Mouse (Mus musculus): ENCODE measurements around the gene Cyp26b1. TPM values are rescaled to one million over a fixed set of nuclear protein-coding genes. Genes with fewer than 3 reads are reported as not detected.
"Not testable (repeated sequence)": the region's sequence is repeated elsewhere in the genome, so short reads cannot be mapped to it uniquely, and the experiment has no call there.

Gene Cyp26b1
- polyA plus RNA-seq, 1 experiment from 2014 or later: 19.2 TPM

DNA sequence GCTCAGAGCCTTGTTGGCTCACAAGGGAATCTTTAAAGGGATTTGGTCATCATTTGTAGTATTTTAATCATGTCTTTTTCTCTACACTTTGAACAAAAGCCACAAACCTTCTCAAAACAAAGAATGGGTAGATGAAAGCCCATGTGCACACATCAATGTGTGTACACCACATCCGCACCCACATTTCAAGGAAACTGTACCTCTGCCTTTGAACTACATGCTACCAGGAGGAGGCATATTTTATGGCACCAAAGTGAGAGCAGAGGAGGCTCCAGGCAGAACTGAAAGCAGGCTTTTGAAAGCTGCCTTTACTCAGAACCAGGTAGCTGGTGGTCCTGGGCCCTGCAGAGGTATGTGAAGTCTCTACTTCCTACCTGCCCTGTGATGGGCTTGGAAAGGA lies 23.3 kb upstream of the Cyp26b1 start:
- 94% methylated on average over 1 of the region's 1 CpGs for WGBS
- Histone ChIP-seq H3K27ac (ENCODE audit: low read depth, low read length) (no peak overlapping the region), H3K9ac (ENCODE audit: low read depth, low read length) (no peak overlapping the region), H3K4me1 (replicated peaks; ENCODE audit: control insufficient read depth, insufficient read depth, low read length) (no peaks in the 10 kb centered on the region), H3K9me3 (ENCODE audit: control insufficient read depth, low read length) (no peaks in the 10 kb centered on the region), H3K4me2 (replicated peaks; ENCODE audit: low read depth, low read length) (no peak overlapping the region), H3K27me3 (ENCODE audit: control insufficient read depth, insufficient read depth, low read length) (no peaks in the 10 kb centered on the region), H3K36me3 (ENCODE audit: control insufficient read depth, insufficient read depth, low read length) (no peaks in the 10 kb centered on the region), H3K4me3 (ENCODE audit: low read depth, low read length) (no peak overlapping the region)
- DNase-seq (ENCODE audit: low spot score) (no peak), ATAC-seq (ENCODE audit: low FRiP score) (no peak)

DNA sequence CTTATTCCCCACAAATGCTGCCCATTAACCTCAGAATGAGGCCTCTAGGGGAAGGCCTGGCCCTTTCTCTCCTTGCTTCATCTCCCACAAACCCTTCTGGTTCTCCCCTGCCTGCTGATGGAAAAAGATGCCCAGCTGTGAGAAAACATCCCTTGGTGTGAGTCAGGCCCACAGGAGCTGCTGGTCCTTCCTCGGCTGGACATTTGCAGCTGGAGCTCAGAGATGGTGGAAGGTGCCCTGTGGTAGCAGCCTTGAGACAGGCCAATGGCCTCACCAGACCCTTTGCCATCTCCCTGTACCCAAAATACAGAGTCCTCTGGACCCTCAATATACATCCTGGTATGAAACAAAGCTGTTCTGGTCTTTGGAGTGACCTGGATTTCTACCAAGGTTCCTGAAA lies 22.9 kb upstream of the Cyp26b1 start:
- WGBS: 78% methylated on average over 1 of the region's 1 CpGs
- H3K9ac ChIP-seq (ENCODE audit: low read depth, low read length): no peak overlapping the region
- no peak for ATAC-seq (ENCODE audit: low FRiP score)

DNA sequence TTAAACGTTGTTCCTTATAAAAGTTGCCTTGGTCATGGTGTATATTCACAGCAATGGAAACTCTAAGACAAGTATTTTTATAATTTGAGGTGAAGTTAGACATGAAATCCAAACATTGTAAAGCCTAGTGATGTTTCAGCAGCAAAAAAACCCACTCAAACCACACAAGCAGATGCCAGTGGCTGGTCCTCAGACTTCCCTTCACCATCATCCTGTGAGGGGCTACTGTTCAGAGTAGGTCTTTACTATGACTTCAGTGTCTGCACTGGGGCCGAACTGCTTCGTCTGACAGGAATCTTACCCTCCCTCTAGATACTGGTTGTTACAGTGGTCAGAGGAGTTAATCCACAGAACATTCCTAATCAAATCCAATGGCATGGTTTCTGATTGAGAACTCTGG lies 19.9 kb upstream of the Cyp26b1 start:
- Histone ChIP-seq H3K9me3 (ENCODE audit: control insufficient read depth, low read length) (no peaks in the 10 kb centered on the region), H3K4me3 (ENCODE audit: low read depth, low read length) (no peak overlapping the region), H3K4me2 (replicated peaks; ENCODE audit: low read depth, low read length) (no peak overlapping the region), H3K27me3 (ENCODE audit: control insufficient read depth, insufficient read depth, low read length) (no peaks in the 10 kb centered on the region), H3K4me1 (replicated peaks; ENCODE audit: control insufficient read depth, insufficient read depth, low read length) (no peaks in the 10 kb centered on the region), H3K27ac (ENCODE audit: low read depth, low read length) (no peak overlapping the region), H3K9ac (ENCODE audit: low read depth, low read length) (no peak overlapping the region), H3K36me3 (ENCODE audit: control insufficient read depth, insufficient read depth, low read length) (no peaks in the 10 kb centered on the region)
- ATAC-seq (ENCODE audit: low FRiP score) (no peak), DNase-seq (ENCODE audit: low spot score) (no peak)
- WGBS: 89% methylated on average over 3 of the region's 3 CpGs

More for the DNA sequence above, 22.9 kb upstream of the Cyp26b1 start:
- Histone ChIP-seq H3K4me1 (replicated peaks; ENCODE audit: control insufficient read depth, insufficient read depth, low read length) (no peaks in the 10 kb centered on the region), H3K4me2 (replicated peaks; ENCODE audit: low read depth, low read length) (no peak overlapping the region), H3K9me3 (ENCODE audit: control insufficient read depth, low read length) (no peaks in the 10 kb centered on the region), H3K36me3 (ENCODE audit: control insufficient read depth, insufficient read depth, low read length) (no peaks in the 10 kb centered on the region), H3K27ac (ENCODE audit: low read depth, low read length) (no peak overlapping the region), H3K4me3 (ENCODE audit: low read depth, low read length) (no peak overlapping the region), H3K27me3 (ENCODE audit: control insufficient read depth, insufficient read depth, low read length) (no peaks in the 10 kb centered on the region)
- DNase-seq (ENCODE audit: low spot score): no peak

DNA sequence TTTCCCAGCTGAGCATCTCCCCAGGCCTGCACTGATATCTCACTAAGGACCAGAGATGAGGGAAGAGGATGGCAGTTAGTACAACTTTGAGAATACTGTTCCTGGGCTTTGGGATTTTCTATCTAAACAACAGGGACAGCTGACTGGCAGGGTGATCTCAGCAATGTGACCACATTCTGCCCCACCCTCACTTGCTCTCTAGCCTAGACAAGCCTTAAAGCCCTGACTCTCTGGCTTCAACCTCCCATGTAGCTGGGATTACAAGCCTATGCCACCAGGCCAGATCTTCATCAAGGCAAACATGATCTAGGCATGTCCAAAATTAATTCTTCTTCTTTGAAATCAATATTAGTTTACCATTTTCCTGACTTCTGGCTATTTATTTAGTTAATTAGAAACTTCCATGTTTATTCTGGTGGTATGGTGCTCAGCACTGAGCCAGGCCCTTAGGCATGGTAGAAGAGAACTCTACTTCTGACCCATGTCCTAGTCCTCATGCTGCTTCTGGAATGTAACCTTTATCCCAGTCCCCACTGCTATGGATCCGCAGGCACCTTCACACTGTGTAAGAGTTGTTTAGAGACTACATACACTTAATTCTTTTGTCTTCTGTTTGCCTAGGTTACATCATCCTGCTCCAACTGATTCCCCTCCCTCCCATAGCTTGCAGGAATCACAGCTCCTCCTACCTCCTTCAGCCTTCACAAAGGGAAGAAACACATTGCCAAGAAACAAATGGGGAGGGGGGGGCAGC lies 7.6 kb upstream of the Cyp26b1 start:
- H3K4me1 ChIP-seq (replicated peaks; ENCODE audit: control insufficient read depth, insufficient read depth, low read length): no peaks in the 10 kb centered on the region
- no peak overlapping the region for H3K4me2 ChIP-seq (replicated peaks; ENCODE audit: low read depth, low read length)
- H3K4me3 ChIP-seq (ENCODE audit: low read depth, low read length): no peak overlapping the region
- 30% methylated on average over 1 of the region's 1 CpGs for WGBS
- no peaks in the 10 kb centered on the region for H3K27me3 ChIP-seq (ENCODE audit: control insufficient read depth, insufficient read depth, low read length)
- H3K36me3 ChIP-seq (ENCODE audit: control insufficient read depth, insufficient read depth, low read length): no peaks in the 10 kb centered on the region
- no peaks in the 10 kb centered on the region for H3K9me3 ChIP-seq (ENCODE audit: control insufficient read depth, low read length)
- no peak overlapping the region for H3K27ac ChIP-seq (ENCODE audit: low read depth, low read length)
- DNase-seq (ENCODE audit: low spot score) (no peak), ATAC-seq (ENCODE audit: low FRiP score) (no peak)
- H3K9ac ChIP-seq (ENCODE audit: low read depth, low read length): no peak overlapping the region

DNA sequence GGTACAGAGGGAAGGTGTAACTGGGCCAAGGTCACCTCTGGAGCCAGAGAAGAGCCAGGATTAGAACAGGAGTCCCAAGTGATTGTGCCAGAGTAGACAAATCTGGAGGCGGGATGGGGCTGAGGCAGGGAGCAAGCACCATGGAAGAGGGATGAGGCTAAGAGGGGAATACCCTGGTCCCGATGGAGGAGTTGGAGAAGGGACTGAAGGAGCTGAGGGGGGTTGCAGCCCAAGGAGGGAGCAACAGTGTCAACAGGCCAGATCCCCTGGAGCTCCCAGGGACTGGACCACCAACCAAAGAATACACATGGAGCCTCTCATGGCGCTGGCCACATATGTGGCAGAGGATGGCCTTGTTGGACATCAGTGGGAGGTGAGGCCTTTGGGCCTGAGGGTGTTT lies 5.6 kb upstream of the Cyp26b1 start:
- not testable (repeated sequence) for H3K4me3 ChIP-seq (ENCODE audit: low read depth, low read length); H3K36me3 ChIP-seq (ENCODE audit: control insufficient read depth, insufficient read depth, low read length); H3K27me3 ChIP-seq (ENCODE audit: control insufficient read depth, insufficient read depth, low read length); H3K4me1 ChIP-seq (replicated peaks; ENCODE audit: control insufficient read depth, insufficient read depth, low read length); ATAC-seq (ENCODE audit: low FRiP score); H3K9me3 ChIP-seq (ENCODE audit: control insufficient read depth, low read length); H3K27ac ChIP-seq (ENCODE audit: low read depth, low read length); H3K4me2 ChIP-seq (replicated peaks; ENCODE audit: low read depth, low read length); H3K9ac ChIP-seq (ENCODE audit: low read depth, low read length); DNase-seq (ENCODE audit: low spot score)
- WGBS: 92% methylated on average over 3 of the region's 3 CpGs

DNA sequence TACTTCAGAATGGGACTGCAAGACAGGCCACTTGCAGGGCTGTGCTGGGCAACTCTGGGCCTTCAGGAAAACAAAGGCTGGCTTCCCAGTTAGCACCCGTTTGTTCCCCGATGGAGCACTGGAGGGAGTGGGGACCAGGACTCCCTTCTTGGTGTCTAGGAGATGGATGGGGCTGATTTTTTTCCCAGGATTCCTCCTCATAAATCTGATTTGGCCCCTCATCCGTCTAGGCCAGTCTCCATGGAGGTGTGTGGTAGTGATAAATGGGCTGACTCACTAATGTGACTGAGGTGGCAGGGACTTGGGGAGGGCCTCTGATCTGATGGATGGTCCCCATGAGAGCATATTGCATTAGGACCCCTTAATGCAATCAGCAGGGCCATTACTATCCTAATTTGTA lies 5.0 kb upstream of the Cyp26b1 start:
- Histone ChIP-seq H3K4me3 (ENCODE audit: low read depth, low read length) (no peak overlapping the region), H3K4me2 (replicated peaks; ENCODE audit: low read depth, low read length) (no peak overlapping the region), H3K36me3 (ENCODE audit: control insufficient read depth, insufficient read depth, low read length) (no peaks in the 10 kb centered on the region), H3K27ac (ENCODE audit: low read depth, low read length) (0 out of 2 replicates have a peak overlapping the region, but pooled peaks have one; percentile 2), H3K9me3 (ENCODE audit: control insufficient read depth, low read length) (no peaks in the 10 kb centered on the region), H3K9ac (ENCODE audit: low read depth, low read length) (no peak overlapping the region), H3K4me1 (replicated peaks; ENCODE audit: control insufficient read depth, insufficient read depth, low read length) (no peaks in the 10 kb centered on the region), H3K27me3 (ENCODE audit: control insufficient read depth, insufficient read depth, low read length) (no peaks in the 10 kb centered on the region)
- DNase-seq (ENCODE audit: low spot score): no peak
- 67% methylated on average over 3 of the region's 3 CpGs for WGBS
- peak; percentile 69 for ATAC-seq (ENCODE audit: low FRiP score)

DNA sequence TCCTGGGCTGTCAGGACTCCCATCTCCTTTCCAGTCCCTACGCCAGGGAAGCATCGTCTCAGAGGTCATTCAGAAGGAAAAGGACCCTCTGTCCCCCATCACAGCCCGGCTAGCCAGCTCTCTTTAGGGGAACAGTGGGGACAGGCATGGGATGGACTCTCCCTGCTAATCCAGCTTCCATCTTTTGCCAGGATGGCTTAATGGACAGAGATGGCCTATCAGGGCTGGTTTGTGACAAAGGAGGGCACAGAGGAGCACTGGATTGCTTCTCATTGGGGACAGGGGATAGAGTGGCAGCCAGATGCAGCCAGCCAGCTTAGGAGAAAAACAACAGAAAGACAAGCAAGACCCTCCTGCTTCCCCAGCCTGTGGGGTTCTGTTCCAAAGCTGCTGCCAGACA lies 918 bp upstream of the Cyp26b1 start:
- DNase-seq (ENCODE audit: low spot score) (peak; percentile 49), ATAC-seq (ENCODE audit: low FRiP score) (0 out of 2 replicates have a peak, but pooled peaks have one; percentile 20)
- Histone ChIP-seq H3K4me3 (ENCODE audit: low read depth, low read length) (no peak overlapping the region), H3K36me3 (ENCODE audit: control insufficient read depth, insufficient read depth, low read length) (no peaks in the 10 kb centered on the region), H3K4me1 (replicated peaks; ENCODE audit: control insufficient read depth, insufficient read depth, low read length) (no peaks in the 10 kb centered on the region; the same call in 1 of the 2 replicates), H3K27ac (ENCODE audit: low read depth, low read length) (0 out of 2 replicates have a peak overlapping the region, but pooled peaks have one; percentile 75), H3K27me3 (ENCODE audit: control insufficient read depth, insufficient read depth, low read length) (peaks cover 5% of the 10 kb centered on the region), H3K4me2 (replicated peaks; ENCODE audit: low read depth, low read length) (peak overlapping the region; percentile 1; the same call in 1 of the 2 replicates), H3K9me3 (ENCODE audit: control insufficient read depth, low read length) (no peaks in the 10 kb centered on the region), H3K9ac (ENCODE audit: low read depth, low read length) (no peak overlapping the region)
- 24% methylated on average over 3 of the region's 3 CpGs for WGBS

DNA sequence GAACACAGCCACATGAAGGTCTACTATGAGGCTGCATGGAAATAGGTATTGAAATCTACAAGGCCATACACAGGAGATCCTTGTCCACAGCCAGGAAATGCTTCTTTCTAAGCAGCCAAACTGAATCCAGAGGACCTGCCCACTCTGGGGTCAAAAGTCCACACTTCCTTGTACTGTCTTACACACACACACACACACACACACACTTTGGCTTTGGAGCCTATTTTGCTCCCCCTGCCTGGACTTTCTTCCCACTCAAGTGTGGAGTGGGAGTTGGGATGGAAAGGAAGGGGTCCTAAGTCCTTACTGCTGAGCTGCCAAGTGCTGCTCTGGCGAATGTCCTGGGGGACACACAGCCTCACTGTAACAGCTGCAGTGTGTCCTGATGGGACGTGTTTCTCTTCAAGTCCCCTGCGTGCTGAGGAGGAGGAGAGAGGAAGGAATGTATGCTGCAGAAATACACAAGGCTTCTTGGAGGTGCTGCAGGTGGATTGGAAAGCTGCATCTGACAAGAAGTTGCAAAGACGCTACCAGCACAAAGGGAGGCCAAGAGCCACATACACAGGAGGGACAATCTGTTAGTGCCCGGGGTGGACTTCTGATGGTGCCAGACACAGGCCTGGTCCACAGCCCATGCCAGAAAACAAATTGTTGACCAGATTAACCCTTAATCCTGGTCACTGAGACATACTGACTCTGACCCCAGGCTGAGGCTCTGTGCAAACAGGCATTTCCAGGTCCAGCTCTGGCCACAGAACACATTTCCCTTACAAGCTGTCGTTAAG lies 2.6 kb downstream of the Cyp26b1 start:
- ATAC-seq (ENCODE audit: low FRiP score): no peak
- peak; percentile 6 for DNase-seq (ENCODE audit: low spot score)
- Histone ChIP-seq H3K27ac (ENCODE audit: low read depth, low read length) (0 out of 2 replicates have a peak overlapping the region, but pooled peaks have one; percentile 17), H3K4me2 (replicated peaks; ENCODE audit: low read depth, low read length) (peak overlapping the region; percentile 31), H3K9ac (ENCODE audit: low read depth, low read length) (peak overlapping the region; percentile 57; the same call in 1 of the 2 replicates), H3K4me3 (ENCODE audit: low read depth, low read length) (peak overlapping the region; percentile 32), H3K36me3 (ENCODE audit: control insufficient read depth, insufficient read depth, low read length) (no peaks in the 10 kb centered on the region), H3K4me1 (replicated peaks; ENCODE audit: control insufficient read depth, insufficient read depth, low read length) (peaks cover 2% of the 10 kb centered on the region; the same call in 1 of the 2 replicates), H3K9me3 (ENCODE audit: control insufficient read depth, low read length) (no peaks in the 10 kb centered on the region), H3K27me3 (ENCODE audit: control insufficient read depth, insufficient read depth, low read length) (peaks cover 33% of the 10 kb centered on the region)
- WGBS: 58% methylated on average over 6 of the region's 6 CpGs
